Mouse (Mus musculus) lung, postnatal 0 days (tissue): ENCODE data around the gene Hist1h2bm.

Source experiments
- CTCF ChIP-seq: IDR thresholded peaks from 2 replicates; pipeline ENCODE4 v1.5.1; 2016; ENCODE audit warnings: antibody characterized with exemption, mild to moderate bottlenecking
- EP300 ChIP-seq: IDR thresholded peaks from 2 replicates; pipeline ENCODE4 v1.6.1; 2016; ENCODE audit warnings: antibody characterized with exemption, mild to moderate bottlenecking, control low read depth

DNA sequence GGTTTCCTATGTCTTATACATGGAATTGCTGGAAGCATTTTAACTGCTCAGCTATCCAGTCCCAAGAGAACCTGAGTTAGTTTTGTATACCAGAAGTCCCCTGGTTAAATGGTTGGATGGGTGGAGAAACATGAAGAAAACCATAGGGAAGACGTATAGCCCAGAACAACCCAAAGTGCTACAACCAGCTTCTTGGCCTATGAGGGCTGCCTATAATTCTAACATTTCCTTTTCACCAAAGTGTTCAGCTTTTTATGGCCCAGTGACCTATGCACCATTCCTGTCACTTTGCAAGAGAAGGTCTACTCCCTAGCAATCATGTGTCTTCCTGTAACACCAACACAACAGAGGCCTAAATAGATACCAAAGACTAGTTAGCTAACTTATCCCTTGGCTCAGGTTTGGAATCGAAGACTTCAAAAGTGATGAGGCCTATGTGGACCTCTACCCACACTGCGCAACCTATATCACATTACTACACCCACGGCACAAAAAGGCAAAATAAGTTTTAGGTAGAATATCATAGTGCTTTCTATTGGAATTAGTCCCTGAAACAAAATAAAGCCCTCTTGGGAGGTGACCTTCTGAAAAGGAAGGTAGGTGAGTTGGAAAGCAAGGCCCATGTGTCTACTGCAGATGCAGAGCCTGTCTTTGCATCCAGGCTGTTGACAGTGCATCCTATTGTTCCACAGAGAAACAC is 3.3 kb upstream of the Hist1h2bm start:
- TF ChIP-seq CTCF (no peak), EP300 (no peak)
